Mouse (Mus musculus) gastrocnemius, postnatal 14 days (tissue): ENCODE results near the gene Ptprd. TPM values are rescaled to one million over a fixed set of nuclear protein-coding genes. Genes with fewer than 3 reads are reported as not detected.

Experiments
- DNase-seq: peaks from one replicate; pipeline ENCODE4 v3.0.0; 2021; ENCODE audit warnings: mixed read lengths
- intact Hi-C: fragments of 180-260 bp; cut with DNase I; formaldehyde crosslinking; loops from one replicate; pipeline ENCODE4 v1.15.1; 2025; ENCODE audit warnings: low total_unique reads
- total RNA-seq, 2 experiments: library from RNA; stranded (reverse); gene quantifications; 2 replicates each; pipeline ENCODE4 v1.2.3; 2021

Gene Ptprd
- total RNA-seq, 2 experiments from 2014 or later: 15.9 to 21.1 TPM

DNA sequence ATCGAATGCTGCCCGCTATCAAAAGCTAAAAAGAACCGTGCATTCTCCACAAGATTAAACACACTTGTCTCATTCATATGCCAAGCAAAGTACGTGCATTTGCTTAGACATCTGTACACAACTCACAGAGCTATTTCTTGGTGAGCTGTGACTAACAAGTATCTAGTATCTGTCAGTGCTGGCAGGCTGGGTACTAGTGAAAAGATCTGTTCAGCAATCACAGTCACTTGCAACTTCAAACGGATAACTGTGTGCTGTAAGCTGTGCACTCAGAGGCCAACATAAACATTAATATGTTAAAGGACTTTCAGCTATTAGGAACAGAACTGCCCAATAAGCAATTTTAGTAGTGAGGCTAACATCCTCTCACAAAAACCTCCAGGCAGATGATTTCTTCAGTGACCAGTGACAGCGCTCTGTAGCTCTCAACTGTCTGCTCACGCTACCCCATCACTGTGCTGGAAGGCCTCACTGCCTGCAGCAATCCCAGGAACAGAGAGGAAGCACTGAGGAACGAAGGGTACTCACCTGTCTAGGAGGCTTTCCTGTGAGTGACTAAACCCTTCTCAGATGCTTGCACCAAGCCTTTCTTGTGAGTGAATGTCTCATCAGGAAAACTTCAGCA lies 1918.9 kb downstream of the Ptprd start:
- intact Hi-C loops: no loop called here
- DNase-seq: no peak

DNA sequence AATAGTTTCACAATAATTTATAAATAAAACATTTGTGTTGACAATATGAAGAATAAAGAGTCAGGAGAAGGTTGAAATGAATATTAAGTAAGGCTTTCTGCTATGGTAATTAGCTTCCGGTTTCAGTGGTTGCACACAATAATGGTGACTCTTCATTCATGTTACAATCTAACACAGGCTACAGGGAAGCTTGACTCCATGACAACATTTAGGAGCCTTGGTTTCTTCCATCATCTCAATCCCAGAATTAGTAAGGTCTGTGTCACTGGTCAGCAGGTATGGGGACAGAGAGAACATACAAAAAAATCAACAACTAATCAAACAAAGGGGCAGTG lies 1921.3 kb downstream of the Ptprd start:
- no peak for DNase-seq
- intact Hi-C loops: no loop called here

DNA sequence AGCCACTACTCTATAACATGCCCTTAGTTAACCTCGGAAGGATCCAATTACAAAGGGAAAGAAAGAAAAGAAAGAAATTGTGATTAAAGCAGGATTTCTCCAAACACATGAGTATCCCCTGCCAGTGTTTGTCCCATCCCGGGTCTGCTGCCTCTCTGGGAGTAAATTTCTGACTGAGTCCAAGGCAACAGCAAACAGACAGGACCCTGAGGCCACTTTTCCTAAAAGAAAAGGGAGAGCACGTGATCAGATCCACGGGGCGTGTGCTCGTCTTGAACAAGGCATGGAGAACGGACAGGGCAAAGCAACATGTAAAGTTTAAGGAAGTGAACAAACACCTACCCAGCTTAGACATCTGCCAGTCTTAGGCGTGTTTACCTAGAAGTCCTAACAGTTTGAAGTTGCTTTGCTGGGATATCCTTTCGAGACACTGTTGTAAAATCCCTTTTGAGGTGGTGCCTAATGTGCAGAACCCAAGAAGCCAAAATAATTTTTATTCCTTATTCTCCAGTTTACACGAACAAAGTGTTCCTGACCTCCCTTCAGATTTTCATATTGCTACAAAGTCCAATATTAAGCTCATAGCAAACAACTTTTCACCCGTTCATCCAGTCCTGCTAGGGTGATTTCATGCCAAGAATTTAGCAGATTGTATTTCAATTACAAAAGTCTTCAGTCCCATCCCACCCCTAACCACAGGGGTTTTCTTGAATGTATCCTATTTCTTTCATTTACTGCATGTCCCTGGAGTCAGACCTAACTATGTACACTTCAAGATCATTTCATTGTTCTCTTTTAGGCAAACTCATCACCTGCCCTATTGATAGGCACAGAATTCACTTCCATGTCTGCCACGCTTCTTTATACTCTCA lies 1921.9 kb downstream of the Ptprd start:
- DNase-seq: no peak
- intact Hi-C loops: no loop called here

DNA sequence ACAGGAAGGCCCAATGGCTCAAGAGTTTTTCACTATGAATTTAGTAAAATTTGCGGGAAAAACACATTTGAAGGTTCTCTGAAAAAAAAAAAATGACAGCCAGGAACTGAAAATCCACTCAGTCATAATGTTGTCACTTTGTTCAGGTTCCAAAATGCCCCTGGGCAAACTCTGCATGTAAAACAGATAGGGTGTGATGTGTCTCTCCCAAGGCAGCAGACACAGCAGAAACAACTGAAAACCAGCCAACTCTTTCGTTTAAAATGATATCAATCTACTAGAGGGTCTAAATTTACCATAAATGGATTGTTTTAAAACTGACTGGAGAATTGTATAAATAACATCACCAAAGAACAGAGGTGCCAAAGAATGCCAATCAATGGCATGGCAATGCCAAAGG lies 1925.7 kb downstream of the Ptprd start:
- intact Hi-C loops: no loop called here
- no peak for DNase-seq

DNA sequence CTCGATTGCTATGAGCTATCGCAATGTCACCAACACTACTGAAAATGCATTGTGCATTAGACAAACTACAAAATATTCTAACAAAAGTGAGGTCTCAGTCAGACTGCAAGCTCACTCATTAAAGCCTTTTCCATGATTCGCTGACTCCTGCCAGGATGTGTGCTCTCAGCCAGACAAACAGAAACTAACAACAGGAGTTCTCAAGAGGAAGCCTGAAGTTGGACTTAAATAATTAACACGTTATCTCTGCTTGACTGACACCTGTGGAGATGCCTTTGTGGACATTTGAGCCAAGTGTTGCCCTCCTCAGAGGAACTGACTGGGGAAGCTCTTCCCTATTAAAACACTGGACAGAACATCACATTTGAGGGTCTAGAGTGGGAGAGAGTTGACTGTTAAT lies 1928.9 kb downstream of the Ptprd start:
- intact Hi-C loops: no loop called here
- DNase-seq: no peak

DNA sequence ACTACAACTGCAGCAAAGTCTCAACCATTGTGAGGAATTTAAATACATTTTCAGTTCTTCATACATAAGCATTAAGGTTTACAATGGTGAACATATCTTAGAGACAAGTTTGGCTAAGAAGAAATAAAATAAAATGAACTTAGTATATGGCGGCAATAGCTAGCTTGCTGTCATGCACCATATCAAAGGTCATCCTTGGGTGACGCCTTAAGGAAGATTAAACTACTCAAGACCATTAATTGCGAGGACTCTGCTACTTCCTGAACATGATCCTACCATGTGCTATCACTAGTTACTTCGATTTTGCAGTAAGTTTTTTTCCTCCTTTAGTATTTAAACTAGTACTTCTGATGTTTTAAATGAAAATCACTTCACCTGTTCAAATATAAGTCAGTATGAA lies 1949.0 kb downstream of the Ptprd start:
- no peak for DNase-seq
- intact Hi-C loops: no loop called here

DNA sequence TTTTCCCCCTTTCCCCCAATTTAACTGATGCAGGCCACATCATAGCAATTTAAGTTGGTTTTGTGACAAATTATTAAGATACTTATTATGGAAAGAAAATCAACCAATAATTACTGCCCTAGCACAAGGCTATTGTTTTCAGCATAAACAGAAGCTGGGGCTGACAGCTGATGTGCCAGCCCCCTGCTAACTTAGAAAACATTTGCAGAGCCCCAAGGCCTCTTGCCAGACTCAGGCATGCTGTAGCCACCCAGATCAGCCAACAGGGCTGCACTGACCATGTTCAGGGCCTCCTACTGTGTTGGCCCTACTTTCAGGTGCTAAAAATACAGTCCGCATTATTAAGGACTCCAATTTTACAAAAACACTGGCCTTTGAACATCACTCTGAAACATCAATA lies 1951.1 kb downstream of the Ptprd start:
- DNase-seq: peak; percentile 6
- intact Hi-C loops: no loop called here

DNA sequence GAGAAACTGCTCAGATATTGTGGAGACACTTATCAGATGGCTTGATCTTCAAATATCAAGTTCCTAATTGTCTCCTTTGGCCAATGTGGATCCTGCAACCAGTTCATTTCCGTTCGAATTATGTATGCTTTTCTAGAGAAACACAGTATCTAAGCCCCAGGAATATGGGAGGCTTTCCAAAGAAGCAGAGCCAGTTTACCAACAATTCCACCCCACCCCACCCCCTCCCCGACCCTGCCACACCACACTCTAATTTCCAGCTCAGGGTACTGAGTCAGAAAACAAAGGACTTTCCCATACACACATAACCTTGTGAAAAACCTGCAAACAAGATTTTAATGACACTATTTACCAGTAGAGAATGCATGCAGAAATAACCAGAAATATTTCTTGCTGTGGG lies 1951.5 kb downstream of the Ptprd start:
- intact Hi-C loops: no loop called here
- no peak for DNase-seq

DNA sequence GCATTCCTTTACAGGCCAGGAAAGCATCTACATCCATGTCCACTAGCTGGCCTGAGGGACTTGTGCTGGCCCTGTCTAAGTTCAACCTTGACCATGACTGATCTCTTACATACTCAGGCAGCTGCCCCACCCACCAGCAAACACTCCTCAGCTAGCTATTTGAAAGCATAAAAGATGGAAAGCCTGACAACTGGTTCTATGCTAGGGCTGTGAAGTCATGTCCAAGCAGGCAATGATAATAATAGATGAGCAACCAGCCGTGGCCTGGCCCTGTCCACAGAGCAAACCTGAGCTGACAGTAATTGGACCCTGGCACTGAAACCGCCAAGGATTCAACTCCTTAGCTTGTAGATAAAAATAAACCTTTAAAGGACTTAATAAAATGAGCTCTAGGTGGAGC lies 1952.1 kb downstream of the Ptprd start:
- intact Hi-C loops: no loop called here
- DNase-seq: peak; percentile 58

DNA sequence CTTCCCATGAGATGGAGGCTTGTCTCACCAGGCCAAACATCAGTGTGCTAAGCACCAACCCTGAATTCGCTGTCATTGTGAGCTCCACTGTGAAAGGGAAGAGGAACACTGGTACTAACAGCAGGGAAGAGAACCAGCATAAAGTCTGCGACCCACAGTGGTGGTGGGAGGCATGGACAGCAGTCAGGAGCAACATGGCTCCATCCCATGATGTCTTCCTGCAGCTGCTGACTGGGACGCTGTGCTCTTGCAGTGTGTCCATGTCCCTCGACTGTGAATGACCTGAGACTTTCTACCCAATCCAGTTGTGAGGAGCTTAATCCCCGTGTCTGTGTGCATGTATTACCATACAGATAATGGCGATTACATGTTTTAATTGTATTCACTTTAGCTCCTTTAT lies 1967.4 kb downstream of the Ptprd start:
- intact Hi-C loops: no loop called here
- DNase-seq: no peak

DNA sequence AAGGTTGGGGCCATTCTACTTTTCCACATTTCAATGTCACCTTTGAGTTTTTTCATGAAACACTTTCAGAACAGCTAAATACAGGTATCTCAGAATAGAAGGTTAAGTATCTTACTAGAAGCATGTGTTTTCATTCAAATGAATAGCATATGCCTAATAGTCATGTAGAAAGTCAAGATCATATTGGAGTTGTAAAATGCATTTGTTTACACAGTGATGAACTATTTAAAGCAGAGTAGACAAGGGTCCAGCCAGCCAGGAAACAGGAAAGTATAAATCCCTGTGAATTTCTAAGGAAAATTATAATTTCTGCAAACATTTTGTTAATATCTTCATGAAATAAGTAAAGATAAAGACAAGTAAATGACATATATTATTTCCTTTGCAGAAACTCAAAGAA lies 1970.2 kb downstream of the Ptprd start:
- intact Hi-C loops: no loop called here
- no peak for DNase-seq

DNA sequence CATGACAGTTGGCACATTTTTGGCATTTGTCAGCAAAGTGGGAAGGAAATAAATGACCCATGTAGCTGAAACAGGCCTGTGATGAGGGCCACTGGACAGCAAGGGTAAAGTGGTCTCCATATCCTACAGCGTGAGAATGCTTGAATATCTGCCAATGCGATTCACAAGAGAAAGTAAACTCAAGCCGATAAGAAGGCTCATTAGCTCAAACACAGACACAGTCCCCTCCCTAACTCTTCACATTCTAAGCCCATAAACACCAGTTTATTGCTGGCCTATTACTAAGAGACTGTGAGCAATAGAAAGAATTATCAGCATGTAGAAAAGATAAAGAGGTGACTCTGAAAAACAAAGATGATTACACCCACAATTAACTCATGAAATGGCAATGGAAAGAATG lies 1970.6 kb downstream of the Ptprd start:
- no peak for DNase-seq
- intact Hi-C loops: no loop called here

DNA sequence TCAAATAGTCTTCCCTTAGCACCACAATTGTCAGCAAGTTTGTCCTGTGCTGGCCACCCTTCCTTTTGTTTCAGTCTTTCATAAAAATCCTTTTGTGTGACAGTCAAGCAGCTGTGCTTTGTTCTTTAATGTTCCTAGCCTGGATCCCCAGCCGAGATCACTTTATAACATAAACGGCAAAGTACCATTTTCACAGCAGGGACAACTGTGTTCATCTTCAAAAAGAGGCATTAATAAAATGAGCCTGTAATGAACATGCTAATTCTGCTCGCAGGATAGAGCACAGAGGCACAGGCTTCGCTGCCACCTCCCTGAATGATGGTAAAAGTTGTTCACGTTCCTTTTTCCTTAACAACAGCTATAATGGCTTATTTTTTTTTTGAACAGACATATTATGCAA lies 1972.7 kb downstream of the Ptprd start:
- no peak for DNase-seq
- intact Hi-C loops: no loop called here

DNA sequence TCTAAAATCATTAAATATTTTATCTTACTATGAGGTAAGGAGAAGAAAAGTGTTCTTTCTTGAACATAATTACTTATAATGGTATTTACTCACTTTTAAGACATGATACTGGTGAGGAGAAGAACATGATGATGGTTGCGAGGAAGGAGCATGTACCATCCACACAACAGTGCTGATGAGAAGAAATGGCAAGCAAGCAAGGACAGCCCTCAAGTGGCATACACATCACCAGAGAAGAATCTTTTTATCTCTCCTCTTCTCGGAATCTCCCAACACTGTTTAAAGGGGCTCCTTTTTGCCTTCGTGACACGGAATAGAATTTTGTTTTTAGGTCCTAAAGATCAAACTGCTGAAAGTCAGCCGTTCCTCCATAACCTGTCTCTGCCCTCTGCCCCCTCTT lies 1973.2 kb downstream of the Ptprd start:
- intact Hi-C loops: no loop called here
- DNase-seq: no peak

DNA sequence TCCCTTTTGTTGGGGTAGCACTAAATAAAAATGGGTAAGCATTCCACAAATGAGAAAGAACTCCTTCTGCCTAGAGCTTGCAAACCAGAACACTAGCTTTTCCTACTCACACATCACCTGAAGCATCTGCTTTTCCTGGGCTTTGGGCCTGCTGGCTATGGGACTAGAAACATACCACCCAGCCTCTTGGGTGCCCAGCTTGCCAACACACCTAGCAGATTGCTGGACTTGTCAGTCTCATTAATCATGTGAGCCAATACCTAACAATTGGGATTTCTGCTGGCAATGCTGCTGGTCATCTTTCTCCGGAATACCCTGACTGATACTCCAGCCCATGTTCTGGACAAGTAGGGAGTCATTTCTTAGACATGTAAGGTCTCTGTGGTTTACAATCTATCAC lies 1973.9 kb downstream of the Ptprd start:
- intact Hi-C loops: no loop called here
- no peak for DNase-seq

DNA sequence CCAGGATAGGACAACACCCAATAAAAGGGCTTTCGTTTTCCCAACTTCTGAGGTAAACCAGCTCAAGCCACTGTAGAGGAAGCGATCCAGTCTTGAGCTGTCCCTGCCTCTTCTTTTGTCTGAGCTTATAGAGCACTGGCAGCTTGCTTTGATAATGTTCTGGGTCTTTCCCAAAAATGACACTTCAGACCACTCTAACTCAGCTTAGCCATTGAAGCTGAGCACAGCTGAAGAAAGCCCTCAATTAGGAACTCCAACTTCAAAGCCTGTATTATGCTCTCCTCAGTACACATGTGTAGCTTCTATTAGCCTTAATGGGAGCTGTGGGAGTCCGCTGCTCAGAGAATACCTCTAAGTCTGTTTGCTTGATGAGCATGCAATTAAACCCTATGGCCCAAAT lies 1988.0 kb downstream of the Ptprd start:
- intact Hi-C loops: no loop called here
- DNase-seq: no peak

DNA sequence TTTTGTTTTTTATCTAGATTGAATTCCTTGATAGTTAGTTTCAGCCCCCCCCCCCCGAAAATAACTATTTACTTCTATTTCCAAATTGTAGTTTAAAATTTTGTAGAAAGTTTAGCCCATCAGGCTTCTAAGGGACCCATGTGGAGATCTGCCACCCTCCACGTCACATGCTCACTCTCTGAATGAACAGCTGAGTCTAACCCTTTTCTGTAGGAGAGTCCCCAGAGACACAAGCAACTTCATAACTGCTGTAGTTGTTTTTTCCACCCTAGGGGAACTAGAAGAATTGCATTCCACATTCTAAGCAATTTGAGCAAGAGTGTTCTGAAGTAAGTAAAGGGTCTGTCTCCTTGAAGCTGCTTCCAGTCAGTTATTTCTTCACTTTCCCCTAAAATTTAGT lies 1989.2 kb downstream of the Ptprd start:
- no peak for DNase-seq
- intact Hi-C loops: no loop called here

DNA sequence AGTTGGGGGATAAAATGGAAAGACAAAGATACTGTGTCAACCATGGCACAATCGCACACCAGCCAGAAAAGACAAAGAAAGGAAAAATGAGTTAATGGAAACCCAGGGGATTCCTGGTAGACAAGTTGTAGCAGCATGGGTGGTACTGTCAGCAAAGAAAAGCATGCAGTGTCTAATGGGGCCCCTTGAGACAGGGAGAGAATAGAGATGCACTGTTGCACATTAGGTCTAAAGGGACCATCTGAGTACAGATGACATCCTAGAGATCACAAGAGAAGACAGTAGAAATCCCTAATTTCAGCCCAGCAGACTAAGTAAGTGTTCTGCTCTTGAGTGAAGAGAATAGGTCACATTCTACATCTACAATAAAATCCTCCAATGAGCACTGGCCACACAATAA lies 1993.7 kb downstream of the Ptprd start:
- intact Hi-C loops: no loop called here
- DNase-seq: no peak

DNA sequence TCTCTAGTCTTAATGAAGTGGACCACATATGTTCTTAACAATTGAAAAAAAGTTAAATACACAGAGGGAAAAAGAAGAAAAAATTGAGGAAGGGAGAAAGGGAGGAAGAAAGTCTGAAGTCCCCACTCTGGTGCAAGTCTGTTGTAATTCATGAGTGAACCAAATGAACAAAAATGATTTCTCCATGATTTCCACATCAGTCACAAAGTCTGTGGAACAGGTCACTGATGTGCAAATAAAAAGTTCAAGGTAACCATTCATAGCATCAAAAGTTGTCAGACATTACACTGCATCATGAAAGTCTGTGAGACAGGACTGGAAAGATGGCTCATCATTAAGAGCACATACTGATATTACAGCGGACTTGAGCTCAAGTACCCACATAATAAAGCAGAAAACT lies 1996.6 kb downstream of the Ptprd start:
- DNase-seq: no peak
- intact Hi-C loops: no loop called here

DNA sequence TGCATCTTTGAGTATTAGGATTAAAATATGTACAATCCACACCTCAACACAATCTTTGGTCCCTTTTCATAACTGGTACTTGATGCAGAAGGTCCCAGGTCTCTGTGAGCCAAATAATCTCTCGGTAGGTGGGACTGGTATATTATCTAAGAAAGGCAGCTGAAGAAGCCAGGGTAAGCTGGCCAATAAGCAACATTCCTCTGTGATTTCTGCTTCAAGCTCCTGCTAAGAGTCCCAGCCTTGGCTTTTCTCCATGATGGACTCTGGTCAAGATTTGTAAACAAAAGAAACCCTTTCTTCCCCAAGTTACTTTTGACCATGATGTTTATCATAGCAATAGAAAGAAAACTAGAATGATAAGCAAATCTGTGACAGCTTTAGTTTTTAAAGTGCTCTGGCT lies 2012.4 kb downstream of the Ptprd start:
- intact Hi-C loops: no loop called here
- DNase-seq: no peak

DNA sequence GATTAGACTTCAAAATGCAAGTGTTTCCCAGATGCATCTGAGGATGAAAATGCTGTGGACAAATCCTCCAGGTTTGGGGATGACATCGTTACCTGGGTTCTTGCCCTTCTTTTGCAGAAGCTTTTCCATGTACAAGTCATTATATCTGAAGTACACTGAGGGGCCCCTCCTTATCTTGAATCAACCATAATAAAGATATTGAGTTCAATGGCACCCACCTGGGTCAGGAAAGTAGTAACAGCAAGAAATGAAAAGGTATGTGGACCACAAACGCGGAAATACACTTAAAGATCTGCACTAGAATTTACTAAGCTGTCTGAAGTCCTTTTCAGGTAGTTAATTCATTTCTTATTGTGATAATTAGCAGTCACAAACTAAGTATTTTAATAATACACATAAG lies 2017.0 kb downstream of the Ptprd start:
- DNase-seq: no peak
- intact Hi-C loops: no loop called here

DNA sequence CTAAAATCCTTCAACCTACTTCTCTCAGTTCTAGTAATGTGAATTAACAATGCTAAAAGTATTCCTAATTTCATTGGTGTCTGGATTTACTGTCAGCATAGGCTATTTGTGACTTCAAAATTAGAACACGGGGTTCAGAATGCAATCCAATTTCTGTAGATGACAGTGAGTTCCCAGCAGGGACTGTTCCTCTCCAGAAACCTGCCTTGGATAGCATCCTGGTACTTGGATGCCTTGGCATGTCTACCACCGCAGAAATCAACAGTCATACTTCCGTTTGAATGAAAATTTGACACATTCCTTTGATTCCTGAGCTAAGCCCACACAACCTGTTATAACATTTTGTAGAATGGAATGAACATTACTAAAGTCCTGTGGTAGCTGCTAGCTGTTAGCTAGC lies 2018.3 kb downstream of the Ptprd start:
- DNase-seq: no peak
- intact Hi-C loops: no loop called here
